Mouse (Mus musculus) liver, embryonic 12.5 days (tissue): ENCODE measurements around the gene Arhgef3. TPM values are rescaled to one million over a fixed set of nuclear protein-coding genes. Genes with fewer than 3 reads are reported as not detected.

ENCODE experiments used
- ATAC-seq: fragments of 200-750 bp; cut with Nextera tagmentation; 2 replicates; pipeline ENCODE4 v1.8.0; 2017; ENCODE audit warnings: moderate number of reproducible peaks, mild to moderate bottlenecking, moderate library complexity
- H3K27ac ChIP-seq: fragments of 300-500 bp; sonication (generic); 2 replicates; pipeline ENCODE4 v1.5.1; 2016; ENCODE audit warnings: mild to moderate bottlenecking
- H3K27me3 ChIP-seq: fragments of 300-500 bp; sonication (generic); replicated peaks from 2 replicates; pipeline ENCODE4 v1.6.1; 2016; ENCODE audit warnings: mild to moderate bottlenecking, moderate library complexity
- H3K36me3 ChIP-seq: fragments of 300-500 bp; sonication (generic); 2 replicates; pipeline ENCODE4 v1.6.1; 2016; ENCODE audit warnings: mild to moderate bottlenecking, moderate library complexity
- H3K4me1 ChIP-seq: fragments of 300-500 bp; sonication (generic); 2 replicates; pipeline ENCODE4 v1.6.1; 2016
- H3K4me2 ChIP-seq: fragments of 300-500 bp; sonication (generic); 2 replicates; pipeline ENCODE4 v1.6.1; 2016; ENCODE audit warnings: mild to moderate bottlenecking, moderate library complexity
- H3K4me3 ChIP-seq: fragments of 300-500 bp; sonication (generic); 2 replicates; pipeline ENCODE4 v1.5.1; 2016; ENCODE audit warnings: mild to moderate bottlenecking, moderate library complexity
- H3K9ac ChIP-seq: fragments of 300-500 bp; sonication (generic); 2 replicates; pipeline ENCODE4 v1.6.1; 2016; ENCODE audit warnings: mild to moderate bottlenecking, moderate library complexity
- H3K9me3 ChIP-seq: fragments of 300-500 bp; sonication (generic); replicated peaks from 2 replicates; pipeline ENCODE4 v1.6.1; 2016; ENCODE audit warnings: mild to moderate bottlenecking, moderate library complexity
- WGBS: fragments of 180-500 bp; shearing (Covaris S2); methylation state at CpG from one replicate; pipeline ENCODE4 v1.1.7; 2016; ENCODE audit not compliant: insufficient replicate concordance; 5-methylcytosine and 5-hydroxymethylcytosine counted together
- polyA plus RNA-seq: library from polyadenylated mRNA; unstranded; fragments of >200 nt; fragmentation: Nextera tagmentation; extraction: Ambion mirVana; gene quantifications from 2 replicates; pipeline ENCODE4 v1.2.1, GENCODE M21; 2016

The Arhgef3 gene
- polyA plus RNA-seq, 1 experiment from 2014 or later = 5.6 TPM

- H3K4me1 ChIP-seq = no peaks in the 10 kb centered on the region
- no peaks in the 10 kb centered on the region for H3K36me3 ChIP-seq
- no peaks in the 10 kb centered on the region for H3K9me3 ChIP-seq
- H3K4me2 ChIP-seq = no peak overlapping the region
- no peak overlapping the region for H3K27ac ChIP-seq
- no peaks in the 10 kb centered on the region for H3K27me3 ChIP-seq
- no peak for ATAC-seq
- H3K4me3 ChIP-seq = no peak overlapping the region
- no peak overlapping the region for H3K9ac ChIP-seq
- WGBS = 63% methylated on average over 7 of the region's 7 CpGs
Measured at GRCm38 (mm10) chr14:27147726-27148125, 33.0 kb downstream of the Arhgef3 start.

- Histone ChIP-seq H3K4me3 (no peak overlapping the region), H3K9ac (no peak overlapping the region), H3K4me1 (no peaks in the 10 kb centered on the region), H3K9me3 (no peaks in the 10 kb centered on the region), H3K4me2 (no peak overlapping the region), H3K27ac (no peak overlapping the region), H3K36me3 (no peaks in the 10 kb centered on the region), H3K27me3 (no peaks in the 10 kb centered on the region; the same call in 1 of the 2 replicates)
- 72% methylated on average over 5 of the region's 5 CpGs for WGBS
- ATAC-seq = no peak
Measured at GRCm38 (mm10) chr14:27149401-27149800, 34.7 kb downstream of the Arhgef3 start.

DNA sequence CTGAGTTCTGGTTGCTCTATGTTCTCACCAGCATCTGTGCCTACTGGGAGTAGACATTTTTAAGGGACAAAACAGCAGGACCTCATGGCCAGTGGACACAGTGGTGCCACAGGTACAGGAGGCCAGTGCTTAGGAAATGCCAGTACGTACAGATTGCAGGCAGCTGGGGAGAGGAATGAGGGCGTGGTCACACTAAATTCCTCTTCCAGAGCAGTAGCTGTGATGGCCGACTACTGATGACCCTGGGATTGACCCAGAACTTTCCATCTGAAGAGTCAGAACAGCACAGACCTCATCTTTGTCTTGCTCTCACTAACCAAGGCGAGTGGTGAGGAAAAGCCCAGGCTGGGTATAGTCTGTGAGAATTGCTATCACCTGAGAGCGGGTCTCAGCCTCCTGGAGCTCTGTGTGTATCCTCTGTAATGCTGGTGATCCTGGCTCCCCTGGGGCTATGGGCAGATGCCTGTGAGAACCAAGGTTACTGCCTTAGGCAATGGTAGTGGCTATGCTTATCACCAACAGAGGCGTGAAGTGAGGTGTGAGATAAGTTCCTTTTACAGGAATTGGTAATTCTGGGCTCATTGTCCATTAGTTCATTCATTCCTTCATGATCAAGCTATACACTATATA, 35.4 kb downstream of the Arhgef3 start:
- no peaks in the 10 kb centered on the region for H3K4me1 ChIP-seq

DNA sequence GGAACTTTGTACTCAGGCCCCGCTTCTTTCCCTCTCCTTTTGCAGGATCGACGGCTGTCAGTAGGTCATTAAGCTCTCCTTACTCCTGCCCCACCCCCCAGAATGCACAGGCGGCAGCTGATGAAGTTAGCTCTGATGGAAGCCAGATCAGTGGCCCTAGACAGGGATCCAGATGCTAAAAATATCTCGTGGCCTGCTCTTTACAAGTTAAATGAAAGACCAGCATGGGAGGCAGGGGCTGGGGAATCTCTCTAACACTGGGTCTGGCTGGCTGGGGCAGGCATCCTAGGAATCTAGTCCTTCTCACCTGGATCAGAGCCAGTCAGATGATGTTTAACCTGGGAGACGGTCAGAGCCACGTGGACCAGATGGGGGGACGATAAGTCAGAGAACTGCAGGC, 36.7 kb downstream of the Arhgef3 start:
- 37% methylated on average over 8 of the region's 8 CpGs for WGBS
- no peak overlapping the region for H3K27ac ChIP-seq
- H3K9me3 ChIP-seq = no peaks in the 10 kb centered on the region
- H3K4me1 ChIP-seq = no peaks in the 10 kb centered on the region
- H3K36me3 ChIP-seq = no peaks in the 10 kb centered on the region
- H3K4me2 ChIP-seq = no peak overlapping the region
- no peak for ATAC-seq
- no peaks in the 10 kb centered on the region; the same call in 1 of the 2 replicates for H3K27me3 ChIP-seq
- H3K9ac ChIP-seq = no peak overlapping the region
- H3K4me3 ChIP-seq = no peak overlapping the region

More for the DNA sequence above, 35.4 kb downstream of the Arhgef3 start:
- no peak for ATAC-seq
- H3K9me3 ChIP-seq = no peaks in the 10 kb centered on the region
- H3K27me3 ChIP-seq = no peaks in the 10 kb centered on the region; the same call in 1 of the 2 replicates
- H3K9ac ChIP-seq = no peak overlapping the region
- H3K36me3 ChIP-seq = no peaks in the 10 kb centered on the region
- 34% methylated on average over 6 of the region's 6 CpGs for WGBS
- no peak overlapping the region for H3K4me3 ChIP-seq
- no peak overlapping the region for H3K4me2 ChIP-seq
- H3K27ac ChIP-seq = no peak overlapping the region

DNA sequence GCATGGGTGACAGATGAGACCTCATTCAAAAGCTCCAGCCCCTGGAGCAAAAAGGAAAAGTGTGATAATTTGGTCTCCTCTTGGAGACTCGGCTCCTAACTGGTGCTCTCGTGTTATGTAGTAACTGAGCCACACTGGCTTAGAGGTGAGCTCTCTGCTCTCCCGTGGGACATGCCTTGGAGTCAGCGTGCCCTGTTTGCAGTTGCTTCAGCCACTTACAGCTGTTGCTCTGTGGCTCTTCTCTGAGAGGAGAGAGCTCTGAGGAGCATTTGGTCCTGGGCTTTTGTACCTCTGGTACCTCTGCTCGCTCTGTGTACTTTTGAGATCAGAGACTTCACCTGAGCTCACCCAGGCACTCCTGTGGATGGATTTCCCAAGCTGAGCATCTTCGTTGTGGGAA, 40.4 kb downstream of the Arhgef3 start:
- WGBS = 58% methylated on average over 6 of the region's 6 CpGs
- no peaks in the 10 kb centered on the region for H3K4me1 ChIP-seq
- H3K4me3 ChIP-seq = no peak overlapping the region
- H3K36me3 ChIP-seq = no peaks in the 10 kb centered on the region
- H3K27me3 ChIP-seq = no peaks in the 10 kb centered on the region; the same call in 1 of the 2 replicates
- no peaks in the 10 kb centered on the region for H3K9me3 ChIP-seq
- no peak overlapping the region for H3K9ac ChIP-seq
- no peak for ATAC-seq
- no peak overlapping the region for H3K27ac ChIP-seq
- no peak overlapping the region for H3K4me2 ChIP-seq

DNA sequence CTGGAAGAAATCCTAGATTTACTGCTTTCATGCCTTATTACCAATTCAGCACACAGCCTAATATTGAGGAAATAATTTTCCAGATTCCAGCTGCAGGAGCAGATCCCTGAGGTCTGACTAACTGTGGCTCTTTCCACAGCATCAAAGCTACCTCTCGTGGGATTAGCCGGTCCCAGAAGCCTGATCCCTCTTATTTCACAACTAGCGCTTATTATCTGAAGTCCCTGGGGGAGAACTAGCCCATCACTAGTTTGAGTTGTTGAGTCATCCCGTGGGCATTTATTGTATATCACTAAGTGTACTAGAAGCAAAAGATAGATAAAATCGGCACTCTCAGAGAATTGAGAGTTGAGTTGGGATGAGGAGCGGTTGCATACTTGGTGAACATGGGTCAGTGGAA, 41.3 kb downstream of the Arhgef3 start:
- Histone ChIP-seq H3K4me3 (no peak overlapping the region), H3K9ac (no peak overlapping the region), H3K4me2 (no peak overlapping the region), H3K27ac (no peak overlapping the region), H3K9me3 (no peaks in the 10 kb centered on the region), H3K4me1 (no peaks in the 10 kb centered on the region), H3K36me3 (no peaks in the 10 kb centered on the region), H3K27me3 (no peaks in the 10 kb centered on the region; the same call in 1 of the 2 replicates)
- 66% methylated on average over 6 of the region's 6 CpGs for WGBS
- no peak for ATAC-seq

- H3K4me1 ChIP-seq = no peaks in the 10 kb centered on the region
- no peak overlapping the region for H3K4me2 ChIP-seq
- no peaks in the 10 kb centered on the region for H3K36me3 ChIP-seq
- no peak overlapping the region for H3K27ac ChIP-seq
- 56% methylated on average over 3 of the region's 3 CpGs for WGBS
- H3K9ac ChIP-seq = no peak overlapping the region
- H3K4me3 ChIP-seq = no peak overlapping the region
- ATAC-seq = no peak
- H3K27me3 ChIP-seq = no peaks in the 10 kb centered on the region; the same call in 1 of the 2 replicates
- H3K9me3 ChIP-seq = no peaks in the 10 kb centered on the region
Measured at GRCm38 (mm10) chr14:27158133-27158532, 43.4 kb downstream of the Arhgef3 start.

- H3K36me3 ChIP-seq = no peaks in the 10 kb centered on the region
- no peak overlapping the region for H3K9ac ChIP-seq
- H3K27ac ChIP-seq = no peak overlapping the region
- H3K4me2 ChIP-seq = no peak overlapping the region
- H3K27me3 ChIP-seq = no peaks in the 10 kb centered on the region; the same call in 1 of the 2 replicates
- H3K4me1 ChIP-seq = no peaks in the 10 kb centered on the region
- 60% methylated on average over 2 of the region's 2 CpGs for WGBS
- H3K4me3 ChIP-seq = no peak overlapping the region
- H3K9me3 ChIP-seq = no peaks in the 10 kb centered on the region
- no peak for ATAC-seq
Measured at GRCm38 (mm10) chr14:27158782-27159181, 44.1 kb downstream of the Arhgef3 start.

GRCm38 (mm10) chr14:27160762-27161161, 46.1 kb downstream of the Arhgef3 start:
- H3K27ac ChIP-seq = no peak overlapping the region
- ATAC-seq = no peak
- H3K36me3 ChIP-seq = no peaks in the 10 kb centered on the region
- 70% methylated on average over 7 of the region's 7 CpGs for WGBS
- H3K9ac ChIP-seq = no peak overlapping the region
- H3K4me3 ChIP-seq = no peak overlapping the region
- no peak overlapping the region for H3K4me2 ChIP-seq
- H3K27me3 ChIP-seq = no peaks in the 10 kb centered on the region; the same call in 1 of the 2 replicates
- no peaks in the 10 kb centered on the region for H3K4me1 ChIP-seq
- no peaks in the 10 kb centered on the region for H3K9me3 ChIP-seq

DNA sequence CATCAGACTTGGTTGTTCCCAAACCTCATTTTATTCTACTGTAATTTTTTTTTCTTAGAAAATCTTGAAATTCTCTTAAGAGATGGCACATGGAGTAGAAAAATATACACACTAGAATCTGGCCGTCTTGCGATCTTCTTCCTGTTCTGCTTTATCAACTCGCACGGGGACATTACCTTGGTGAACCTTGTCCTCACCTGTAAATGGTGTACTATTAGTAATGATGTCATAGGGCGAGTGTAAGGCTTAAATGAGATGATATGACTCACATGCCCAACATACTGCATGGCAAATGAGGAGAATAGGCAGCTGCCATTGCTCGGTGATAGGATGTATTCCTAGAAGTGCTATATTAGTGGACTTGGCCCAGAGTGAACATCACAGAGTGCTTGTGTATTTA, 49.9 kb downstream of the Arhgef3 start:
- no peak overlapping the region for H3K4me2 ChIP-seq
- H3K36me3 ChIP-seq = no peaks in the 10 kb centered on the region
- no peak overlapping the region for H3K27ac ChIP-seq
- H3K4me1 ChIP-seq = 0 out of 2 replicates have a peak, but pooled peaks cover 4% of the 10 kb centered on the region
- H3K9me3 ChIP-seq = no peaks in the 10 kb centered on the region
- no peak for ATAC-seq
- H3K27me3 ChIP-seq = no peaks in the 10 kb centered on the region
- WGBS = 71% methylated on average over 6 of the region's 6 CpGs
- H3K4me3 ChIP-seq = no peak overlapping the region
- H3K9ac ChIP-seq = no peak overlapping the region

DNA sequence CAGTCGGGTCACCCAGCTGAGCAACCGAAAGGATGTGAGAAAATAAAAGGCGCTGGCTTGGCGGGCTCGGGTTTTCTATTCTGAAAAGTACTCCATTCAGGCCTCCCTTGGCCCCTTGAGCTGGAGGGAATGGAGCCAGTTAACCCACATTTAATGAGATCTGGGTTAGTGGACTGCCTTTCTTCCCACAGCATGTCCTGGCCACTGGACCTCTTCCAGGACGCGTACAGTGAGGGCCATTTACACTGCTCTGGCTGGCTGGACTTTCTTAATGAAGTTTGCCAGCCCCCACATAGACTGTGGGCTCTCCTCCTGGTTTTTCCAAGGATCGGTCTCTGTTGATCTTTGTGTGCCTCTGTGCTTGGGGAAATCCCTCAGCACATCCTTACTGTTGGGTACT, 52.1 kb downstream of the Arhgef3 start:
- WGBS = 71% methylated on average over 8 of the region's 8 CpGs
- Histone ChIP-seq H3K9ac (no peak overlapping the region), H3K36me3 (no peaks in the 10 kb centered on the region), H3K4me3 (no peak overlapping the region), H3K27ac (no peak overlapping the region), H3K9me3 (no peaks in the 10 kb centered on the region), H3K27me3 (peaks cover 5% of the 10 kb centered on the region; the same call in 1 of the 2 replicates), H3K4me1 (0 out of 2 replicates have a peak, but pooled peaks cover 4% of the 10 kb centered on the region), H3K4me2 (no peak overlapping the region)
- no peak for ATAC-seq

DNA sequence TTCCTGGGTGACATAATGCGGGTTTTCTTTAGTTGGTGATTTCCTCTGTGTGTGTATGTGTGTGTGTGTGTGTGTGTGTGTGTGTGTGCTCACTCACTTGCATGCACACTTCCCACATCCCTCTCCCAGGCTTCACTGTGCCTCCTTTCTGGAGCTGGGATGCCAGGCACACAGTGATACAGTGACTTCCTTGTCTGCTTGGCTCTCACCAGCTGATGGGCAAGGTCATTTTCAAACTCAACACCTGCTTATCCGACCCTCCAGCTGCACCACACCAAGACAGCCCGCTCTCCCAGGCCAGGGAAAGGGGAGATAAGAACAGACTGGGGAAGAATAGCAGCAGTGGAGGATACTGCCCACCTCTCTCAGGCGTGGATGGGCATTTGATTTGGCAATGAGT, 52.5 kb downstream of the Arhgef3 start:
- no peak overlapping the region for H3K27ac ChIP-seq
- H3K36me3 ChIP-seq = no peaks in the 10 kb centered on the region
- H3K4me1 ChIP-seq = 0 out of 2 replicates have a peak, but pooled peaks cover 4% of the 10 kb centered on the region
- WGBS = 23% methylated on average over 4 of the region's 4 CpGs
- peaks cover 5% of the 10 kb centered on the region; the same call in 1 of the 2 replicates for H3K27me3 ChIP-seq
- no peak overlapping the region for H3K4me3 ChIP-seq
- no peak overlapping the region for H3K9ac ChIP-seq
- no peak; the same call in 1 of the 2 replicates for ATAC-seq
- no peaks in the 10 kb centered on the region for H3K9me3 ChIP-seq
- H3K4me2 ChIP-seq = no peak overlapping the region
